Comparison of ENCODE assay signal across 21 mouse cellular contexts in genomic region chr15:3228990-3229389, GRCm38 (mm10). TPM values are rescaled to one million over a fixed set of nuclear protein-coding genes. Genes with fewer than 3 reads are reported as not detected.
DNase-seq lines count a peak whose midpoint lies in the region; ATAC-seq and TF ChIP-seq lines count a peak whose summit lies in the region.
"Had no signal": no experiment of that assay in that cellular context is flagged by ENCODE, and none has a peak within 500 bp of the region (broad histone marks: within the 10 kb centered on the region; RNA-seq: fewer than 3 reads in every experiment).

No protein-coding gene starts in this region.

- TF ChIP-seq CTCF in layer of hippocampus, adult 2 months (conservative IDR thresholded peaks at IDR 0.05), result no peak
- no peak for TF ChIP-seq CTCF in cortical plate, adult 2 months (IDR thresholded peaks at IDR 0.05; ENCODE audit: extremely low read depth, insufficient read depth, low read length)
- no peak for TF ChIP-seq CTCF in liver, embryonic 14.5 days (IDR thresholded peaks at IDR 0.05; ENCODE audit: low read depth)

- peaks cover 4% of the 10 kb centered on the region; the same call in 1 of the 2 replicates for H3K4me1 ChIP-seq in cortical plate, adult 2 months (ENCODE audit: control insufficient read depth, insufficient read depth, low read length)
- peaks cover 0 to 37% of the 10 kb centered on the region in 2 experiments; a peak in 3 of 4 replicates for H3K4me1 ChIP-seq in liver, embryonic 14.5 days (replicated peaks; ENCODE audit: control insufficient read depth in 2 of 2, insufficient read depth in 2 of 2, low read length in 1 of 2)
- no peaks in the 10 kb centered on the region for H3K4me1 ChIP-seq in stomach, embryonic 15.5 days
- H3K4me1 ChIP-seq in forebrain, embryonic 14.5 days (ENCODE audit: control insufficient read depth, insufficient read depth, low read length), result no peaks in the 10 kb centered on the region
- H3K4me1 ChIP-seq: forebrain, embryonic 12.5 days had no signal

- no peak overlapping the region for H3K4me3 ChIP-seq in layer of hippocampus, adult 2 months
- no peak overlapping the region for H3K4me3 ChIP-seq in cortical plate, adult 2 months (ENCODE audit: insufficient read depth, low read length)
- H3K4me3 ChIP-seq in liver, embryonic 14.5 days (ENCODE audit: insufficient read depth in 1 of 2, low read depth in 2 of 2, low read length in 2 of 2), result no peak overlapping the region
- no peak overlapping the region for H3K4me3 ChIP-seq in stomach, embryonic 15.5 days (replicated peaks)
- no peak overlapping the region for H3K4me3 ChIP-seq in forebrain, embryonic 14.5 days (ENCODE audit: low read depth, low read length)
- H3K4me3 ChIP-seq: embryonic facial prominence, embryonic 10.5 days; forebrain, embryonic 12.5 days; hindbrain, embryonic 13.5 days; midbrain, embryonic 10.5 days; neural tube, embryonic 12.5 days had no signal

- no peaks in the 10 kb centered on the region for H3K9me3 ChIP-seq in liver, embryonic 14.5 days (ENCODE audit: control insufficient read depth, low read length)
- H3K9me3 ChIP-seq in stomach, embryonic 15.5 days, result no peaks in the 10 kb centered on the region
- H3K9me3 ChIP-seq in forebrain, embryonic 14.5 days (replicated peaks; ENCODE audit: control insufficient read depth, low read length), result no peaks in the 10 kb centered on the region
- H3K9me3 ChIP-seq: embryonic facial prominence, embryonic 10.5 days; forebrain, embryonic 12.5 days; hindbrain, embryonic 13.5 days; midbrain, embryonic 10.5 days; neural tube, embryonic 12.5 days had no signal

- DNase-seq in layer of hippocampus, adult 2 months (ENCODE audit: low spot score in 2 of 2), result no peak
- DNase-seq in layer of hippocampus, adult 9-11 months, result no peak
- DNase-seq in liver, embryonic 14.5 days (ENCODE audit: low read depth in 3 of 3, low spot score in 3 of 3), result peak in 1 of 3 experiments; percentile 22
- no peak for DNase-seq in forebrain, embryonic 14.5 days (ENCODE audit: low spot score)
- DNase-seq in spleen, postnatal 10 days (ENCODE audit: low spot score in 2 of 2), result no peak
- DNase-seq: adrenal gland, postnatal 25 days; B cell, adult 2 months; cerebellum, adult 18-20 months; cerebellum, postnatal 36 days; gastrocnemius, postnatal 10 days; left cerebral cortex, postnatal 4 days; lung, embryonic 14.5 days; thymus, adult 18-20 months had no signal

- peak overlapping the region; percentile 39; the same call in 1 of the 2 replicates for H3K27ac ChIP-seq in layer of hippocampus, adult 2 months
- H3K27ac ChIP-seq in cortical plate, adult 2 months (ENCODE audit: insufficient read depth, low read length), result 0 out of 2 replicates have a peak overlapping the region, but pooled peaks have one; percentile 5
- no peak overlapping the region for H3K27ac ChIP-seq in liver, embryonic 14.5 days
- 0 out of 2 replicates have a peak overlapping the region, but pooled peaks have one; percentile 19 for H3K27ac ChIP-seq in stomach, embryonic 15.5 days
- H3K27ac ChIP-seq in forebrain, embryonic 14.5 days (ENCODE audit: low read depth, low read length), result no peak overlapping the region
- H3K27ac ChIP-seq: embryonic facial prominence, embryonic 10.5 days; forebrain, embryonic 12.5 days; hindbrain, embryonic 13.5 days; midbrain, embryonic 10.5 days; neural tube, embryonic 12.5 days had no signal

- H3K4me2 ChIP-seq in liver, embryonic 14.5 days (ENCODE audit: low read depth), result peak overlapping the region; percentile 29; the same call in 1 of the 2 replicates
- H3K4me2 ChIP-seq in stomach, embryonic 15.5 days, result no peak overlapping the region
- no peak overlapping the region for H3K4me2 ChIP-seq in forebrain, embryonic 14.5 days (ENCODE audit: low read length)
- H3K4me2 ChIP-seq: forebrain, embryonic 12.5 days; hindbrain, embryonic 13.5 days; lung, embryonic 14.5 days; neural tube, embryonic 12.5 days had no signal

- H3K27me3 ChIP-seq in liver, embryonic 14.5 days (ENCODE audit: control insufficient read depth, insufficient read depth, low read length), result no peaks in the 10 kb centered on the region
- no peaks in the 10 kb centered on the region for H3K27me3 ChIP-seq in stomach, embryonic 15.5 days (replicated peaks)
- H3K27me3 ChIP-seq in forebrain, embryonic 14.5 days (replicated peaks; ENCODE audit: control insufficient read depth, insufficient read depth, low read length), result no peaks in the 10 kb centered on the region
- H3K27me3 ChIP-seq: forebrain, embryonic 12.5 days; hindbrain, embryonic 13.5 days; neural tube, embryonic 12.5 days had no signal

- no peaks in the 10 kb centered on the region for H3K36me3 ChIP-seq in liver, embryonic 14.5 days (replicated peaks; ENCODE audit: control insufficient read depth, insufficient read depth, low read depth)
- no peaks in the 10 kb centered on the region for H3K36me3 ChIP-seq in stomach, embryonic 15.5 days
- H3K36me3 ChIP-seq in forebrain, embryonic 14.5 days (ENCODE audit: control insufficient read depth, insufficient read depth, low read length), result no peaks in the 10 kb centered on the region
- H3K36me3 ChIP-seq: embryonic facial prominence, embryonic 10.5 days; forebrain, embryonic 12.5 days; hindbrain, embryonic 13.5 days; midbrain, embryonic 10.5 days; neural tube, embryonic 12.5 days had no signal

- TF ChIP-seq POLR2A in cortical plate, adult 2 months (IDR thresholded peaks at IDR 0.05; ENCODE audit: extremely low read depth, insufficient read depth, low read length), result no peak

- no peak overlapping the region for H3K9ac ChIP-seq in liver, embryonic 14.5 days (replicated peaks)
- H3K9ac ChIP-seq in stomach, embryonic 15.5 days, result no peak overlapping the region
- H3K9ac ChIP-seq in forebrain, embryonic 14.5 days (ENCODE audit: low read length), result no peak overlapping the region
- H3K9ac ChIP-seq: forebrain, embryonic 12.5 days; hindbrain, embryonic 13.5 days; lung, embryonic 14.5 days; neural tube, embryonic 12.5 days had no signal

- peak; percentile 47; the same call in 1 of the 2 replicates for ATAC-seq in liver, embryonic 14.5 days (ENCODE audit: insufficient read depth)
- ATAC-seq in stomach, embryonic 15.5 days (ENCODE audit: insufficient read depth, low FRiP score, low read depth), result no peak
- no peak for ATAC-seq in forebrain, embryonic 14.5 days
- ATAC-seq: inflammation-experienced regulatory T-cells, adult 6 months had no signal

- no peak for TF ChIP-seq EP300 in liver, embryonic 14.5 days (IDR thresholded peaks at IDR 0.05; ENCODE audit: low read depth)

- 60% methylated on average over 6 of the region's 6 CpGs for WGBS in liver, embryonic 14.5 days (ENCODE audit: insufficient replicate concordance)
- WGBS in stomach, embryonic 15.5 days, result 83% methylated on average over 6 of the region's 6 CpGs
- WGBS in forebrain, embryonic 14.5 days, result 88% methylated on average over 6 of the region's 6 CpGs

RNA-seq across cellular contexts. Expression of gene Selenop, which starts 39.4 kb away (rescaled TPM):
- 100 to 1,000 TPM; 292 to 295 TPM for total RNA-seq in layer of hippocampus, adult 2 months (2021)
- polyA plus RNA-seq in cortical plate, adult 2 months (2012; rRNA removed), result 323 and 345 TPM in 2 replicates
- 205 and 242 TPM in 2 replicates for polyA plus RNA-seq in liver, embryonic 14.5 days (2012; rRNA removed)
- polyA plus RNA-seq in liver, embryonic 14.5 days (2014; fragmentation: Nextera tagmentation; extraction: Ambion mirVana), result 465 and 470 TPM in 2 replicates
- 293 and 302 TPM in 2 replicates for polyA plus RNA-seq in stomach, embryonic 15.5 days (2015; fragmentation: Nextera tagmentation; extraction: Ambion mirVana)
- 101 and 126 TPM in 2 replicates for polyA plus RNA-seq in forebrain, embryonic 14.5 days (2014; fragmentation: Nextera tagmentation; extraction: Ambion mirVana)

Comparison
In these comparisons a context has a peak if more than half of its experiments do, and no peak if none do; other contexts are left out.
1. H3K27ac ChIP-seq: peak in layer of hippocampus, adult 2 months (single experiment), cortical plate, adult 2 months (single experiment) and stomach, embryonic 15.5 days (single experiment); none in liver, embryonic 14.5 days (single experiment) and forebrain, embryonic 14.5 days (single experiment).